Mouse (Mus musculus) liver, adult 2 months (tissue): ENCODE data around the gene Klhdc2. TPM values are rescaled to one million over a fixed set of nuclear protein-coding genes. Genes with fewer than 3 reads are reported as not detected.

Source experiments
- DNase-seq: peaks from one replicate; pipeline ENCODE4 v3.0.0-alpha.2; 2011; ENCODE audit warnings: low read depth, low spot score; ENCODE audit errors: extremely low read depth
- H3K27ac ChIP-seq: fragments of 200-500 bp; replicated peaks from 2 replicates; pipeline ENCODE4 v1.5.1; 2012; ENCODE audit warnings: low read depth, mild to moderate bottlenecking, control low read depth, inconsistent platforms, low read length; ENCODE audit not compliant: insufficient read depth
- H3K27me3 ChIP-seq: fragments of 200-500 bp; 2 replicates; pipeline ENCODE4 v1.6.1; 2012; ENCODE audit warnings: mild to moderate bottlenecking, moderate library complexity, low read length, inconsistent platforms; ENCODE audit not compliant: control insufficient read depth, insufficient read depth
- H3K36me3 ChIP-seq: fragments of 200-500 bp; 2 replicates; pipeline ENCODE4 v1.6.1; 2012; ENCODE audit warnings: low read length, inconsistent platforms; ENCODE audit not compliant: control insufficient read depth, insufficient read depth
- H3K4me1 ChIP-seq: fragments of 200-500 bp; 2 replicates; pipeline ENCODE4 v1.6.1; 2011; ENCODE audit warnings: low read length; ENCODE audit not compliant: control insufficient read depth, insufficient read depth
- H3K4me3 ChIP-seq: fragments of 200-500 bp; 2 replicates; pipeline ENCODE4 v1.5.1; 2011; ENCODE audit warnings: low read depth, mild to moderate bottlenecking, control low read depth, low read length, moderate library complexity; ENCODE audit not compliant: insufficient read depth
- H3K79me2 ChIP-seq: fragments of 200-500 bp; 2 replicates; pipeline ENCODE4 v1.6.1; 2012; ENCODE audit warnings: inconsistent platforms, mild to moderate bottlenecking, low read length, moderate library complexity; ENCODE audit not compliant: control insufficient read depth, insufficient read depth
- H3K9ac ChIP-seq: fragments of 200-500 bp; 2 replicates; pipeline ENCODE4 v1.6.1; 2012; ENCODE audit warnings: low read depth, mild to moderate bottlenecking, control low read depth, inconsistent platforms, low read length
- CTCF ChIP-seq: fragments of 200-500 bp; IDR thresholded peaks from 2 replicates; pipeline ENCODE4 v1.5.1; 2011; ENCODE audit warnings: low read depth, low read length, control low read depth
- POLR2A ChIP-seq: fragments of 200-500 bp; IDR thresholded peaks from 2 replicates; pipeline ENCODE4 v1.6.1; 2011; ENCODE audit warnings: low read length, control low read depth; ENCODE audit not compliant: insufficient read depth; ENCODE audit errors: extremely low read depth
- WGBS: fragments of 180-500 bp; shearing (Covaris S2); methylation state at CpG from one replicate; pipeline ENCODE4 v1.1.7; 2018; 5-methylcytosine and 5-hydroxymethylcytosine counted together
- polyA plus RNA-seq: library from polyadenylated mRNA; depleted of rRNA; stranded (reverse); fragments of >200 nt; gene quantifications from 2 replicates; pipeline ENCODE4 v1.2.3, GENCODE M21; 2012
- total RNA-seq: library from RNA; depleted of rRNA; stranded (reverse); fragments of >200 nt; gene quantifications from 2 replicates; pipeline ENCODE4 v1.2.3, GENCODE M21; 2014

The Klhdc2 gene
- total and polyA plus RNA-seq, 2 experiments = 22.2 to 40.5 TPM

DNA sequence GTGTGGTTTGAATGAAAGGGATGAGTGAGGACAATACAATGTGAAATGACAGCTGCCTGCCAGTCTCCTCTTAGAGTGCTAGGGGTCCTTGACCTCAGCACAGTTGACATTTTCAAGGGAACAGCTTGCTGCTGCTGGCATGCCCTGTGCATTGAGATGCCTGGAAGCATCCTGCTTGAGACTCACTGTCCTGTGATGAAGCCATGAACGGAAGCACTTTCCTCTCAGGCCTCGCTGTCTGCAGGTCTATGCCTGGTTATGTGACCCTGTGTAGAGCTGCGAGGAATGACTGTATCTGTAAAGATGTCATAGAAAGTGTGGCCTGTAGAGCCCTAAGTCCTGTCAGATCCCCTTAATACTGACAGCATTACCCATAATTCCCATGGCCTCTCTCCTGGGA lies 31.4 kb upstream of the Klhdc2 start:
- Histone ChIP-seq H3K4me1 (no peaks in the 10 kb centered on the region), H3K9ac (no peak overlapping the region), H3K4me3 (no peak overlapping the region), H3K27ac (no peak overlapping the region), H3K27me3 (no peaks in the 10 kb centered on the region), H3K36me3 (no peaks in the 10 kb centered on the region), H3K79me2 (no peaks in the 10 kb centered on the region)
- TF ChIP-seq CTCF (no peak), POLR2A (no peak)
- DNase-seq = no peak
- WGBS = 92% methylated on average over 3 of the region's 3 CpGs

- Histone ChIP-seq H3K36me3 (no peaks in the 10 kb centered on the region), H3K9ac (no peak overlapping the region), H3K27me3 (no peaks in the 10 kb centered on the region), H3K79me2 (no peaks in the 10 kb centered on the region), H3K4me3 (no peak overlapping the region), H3K4me1 (no peaks in the 10 kb centered on the region), H3K27ac (no peak overlapping the region)
- no peak for TF ChIP-seq POLR2A
- TF ChIP-seq CTCF = no peak
- WGBS = 87% methylated on average over 11 of the region's 11 CpGs
- no peak for DNase-seq
Observed at GRCm38 (mm10) chr12:69267956-69268632, 28.4 kb upstream of the Klhdc2 start.

- no peak for DNase-seq
- Histone ChIP-seq H3K79me2 (no peaks in the 10 kb centered on the region), H3K4me3 (no peak overlapping the region), H3K36me3 (no peaks in the 10 kb centered on the region), H3K27ac (no peak overlapping the region), H3K4me1 (no peaks in the 10 kb centered on the region), H3K27me3 (no peaks in the 10 kb centered on the region), H3K9ac (no peak overlapping the region)
- WGBS = 95% methylated on average over 2 of the region's 2 CpGs
- TF ChIP-seq CTCF (no peak), POLR2A (no peak)
Observed at GRCm38 (mm10) chr12:69268956-69269355, 27.5 kb upstream of the Klhdc2 start.

DNA sequence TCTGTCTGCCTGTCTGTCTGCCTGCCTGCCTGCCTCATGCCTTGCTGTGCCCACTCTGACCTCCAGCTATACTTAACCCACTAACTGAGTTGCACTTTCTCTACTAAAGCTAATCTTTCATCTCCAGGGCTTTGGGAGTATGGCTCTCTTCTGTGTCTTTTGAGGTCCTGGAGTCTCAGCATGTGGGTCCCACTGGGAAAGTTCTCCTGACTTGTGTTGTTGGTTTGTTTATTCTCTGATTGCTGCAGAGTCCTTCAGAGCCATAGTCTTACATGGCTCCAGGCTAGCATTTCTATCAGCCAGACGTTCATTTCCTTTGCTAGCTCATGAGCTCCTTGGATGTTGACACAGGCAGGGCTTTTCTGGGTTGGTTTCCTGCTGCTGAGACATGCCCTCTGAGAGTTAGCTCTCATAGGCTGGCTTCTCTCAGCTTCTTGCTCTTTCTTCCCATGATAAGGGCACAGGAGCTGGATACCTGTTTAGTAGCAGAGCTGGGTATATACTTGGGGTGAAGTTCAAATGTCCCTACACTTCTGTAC lies 16.5 kb upstream of the Klhdc2 start:
- Histone ChIP-seq H3K4me1 (no peaks in the 10 kb centered on the region), H3K79me2 (no peaks in the 10 kb centered on the region), H3K4me3 (no peak overlapping the region), H3K27me3 (no peaks in the 10 kb centered on the region), H3K36me3 (no peaks in the 10 kb centered on the region), H3K9ac (no peak overlapping the region), H3K27ac (no peak overlapping the region)
- WGBS = 42% methylated on average over 1 of the region's 1 CpGs
- no peak for DNase-seq
- no peak for TF ChIP-seq CTCF
- TF ChIP-seq POLR2A = no peak

GRCm38 (mm10) chr12:69280915-69281314 lies 15.6 kb upstream of the Klhdc2 start:
- no peaks in the 10 kb centered on the region for H3K27me3 ChIP-seq
- H3K27ac ChIP-seq = no peak overlapping the region
- TF ChIP-seq CTCF (no peak), POLR2A (no peak)
- no peak for DNase-seq
- no peaks in the 10 kb centered on the region for H3K36me3 ChIP-seq
- WGBS = 96% methylated on average over 3 of the region's 3 CpGs
- H3K79me2 ChIP-seq = no peaks in the 10 kb centered on the region
- H3K4me3 ChIP-seq = no peak overlapping the region
- H3K9ac ChIP-seq = no peak overlapping the region
- H3K4me1 ChIP-seq = no peaks in the 10 kb centered on the region

- no peaks in the 10 kb centered on the region for H3K36me3 ChIP-seq
- no peak overlapping the region for H3K27ac ChIP-seq
- WGBS = 91% methylated on average over 7 of the region's 7 CpGs
- DNase-seq = no peak
- H3K9ac ChIP-seq = no peak overlapping the region
- no peaks in the 10 kb centered on the region for H3K27me3 ChIP-seq
- TF ChIP-seq CTCF (no peak), POLR2A (no peak)
- no peaks in the 10 kb centered on the region for H3K79me2 ChIP-seq
- no peaks in the 10 kb centered on the region for H3K4me1 ChIP-seq
- H3K4me3 ChIP-seq = no peak overlapping the region
Observed at GRCm38 (mm10) chr12:69283146-69283545, 13.3 kb upstream of the Klhdc2 start.
